Mouse (Mus musculus): Measurements from ENCODE around the gene Lsg1. TPM values are rescaled to one million over a fixed set of nuclear protein-coding genes. Genes with fewer than 3 reads are reported as not detected.
A peak's percentile ranks its signal among the peaks of the same experiment; 100 is the strongest.

The Lsg1 gene
- polyA plus RNA-seq, 1 experiment from 2014 or later: 86.2 TPM

- H3K4me3 ChIP-seq: peak overlapping the region; percentile 29
- peaks cover 37% of the 10 kb centered on the region for H3K36me3 ChIP-seq
- H3K4me1 ChIP-seq: peaks cover 13% of the 10 kb centered on the region
- DNase-seq (ENCODE audit: low spot score): no peak
- no peaks in the 10 kb centered on the region for H3K27me3 ChIP-seq (ENCODE audit: low read depth, poor library complexity, severe bottlenecking)
- 65% methylated on average over 20 of the region's 20 CpGs for WGBS
- peak overlapping the region; percentile 42; the same call in 1 of the 2 replicates for H3K27ac ChIP-seq (replicated peaks)
- no peaks in the 10 kb centered on the region for H3K9me3 ChIP-seq (replicated peaks)
Measured at GRCm38 (mm10) chr16:30540107-30541001, 47.0 kb downstream of the Lsg1 start.

GRCm38 (mm10) chr16:30539433-30539832 lies 48.0 kb downstream of the Lsg1 start:
- H3K27me3 ChIP-seq (ENCODE audit: low read depth, poor library complexity, severe bottlenecking): no peaks in the 10 kb centered on the region
- peaks cover 29% of the 10 kb centered on the region for H3K36me3 ChIP-seq
- 27% methylated on average over 10 of the region's 10 CpGs for WGBS
- DNase-seq (ENCODE audit: low spot score): peak; percentile 67
- H3K4me1 ChIP-seq: peaks cover 13% of the 10 kb centered on the region
- no peak overlapping the region for H3K4me3 ChIP-seq
- no peak overlapping the region for H3K27ac ChIP-seq (replicated peaks)
- H3K9me3 ChIP-seq (replicated peaks): no peaks in the 10 kb centered on the region

- no peak overlapping the region for H3K4me3 ChIP-seq
- no peak for DNase-seq (ENCODE audit: low spot score)
Measured at GRCm38 (mm10) chr16:30535075-30535474, 52.3 kb downstream of the Lsg1 start.

GRCm38 (mm10) chr16:30533592-30533991 lies 53.8 kb downstream of the Lsg1 start:
- 77% methylated on average over 4 of the region's 4 CpGs for WGBS
- Histone ChIP-seq H3K4me1 (peaks cover 5% of the 10 kb centered on the region; the same call in 1 of the 2 replicates), H3K9me3 (replicated peaks) (no peaks in the 10 kb centered on the region), H3K4me3 (no peak overlapping the region), H3K27me3 (ENCODE audit: low read depth, poor library complexity, severe bottlenecking) (no peaks in the 10 kb centered on the region), H3K27ac (replicated peaks) (no peak overlapping the region), H3K36me3 (peaks cover 15% of the 10 kb centered on the region)
- no peak for DNase-seq (ENCODE audit: low spot score)

More at GRCm38 (mm10) chr16:30535075-30535474, 52.3 kb downstream of the Lsg1 start:
- H3K4me1 ChIP-seq: peaks cover 11% of the 10 kb centered on the region
- H3K9me3 ChIP-seq (replicated peaks): no peaks in the 10 kb centered on the region
- no peaks in the 10 kb centered on the region for H3K27me3 ChIP-seq (ENCODE audit: low read depth, poor library complexity, severe bottlenecking)
- WGBS: 93% methylated on average over 1 of the region's 1 CpGs
- H3K36me3 ChIP-seq: no peaks in the 10 kb centered on the region; the same call in 1 of the 2 replicates
- no peak overlapping the region for H3K27ac ChIP-seq (replicated peaks)

GRCm38 (mm10) chr16:30532929-30533328 lies 54.5 kb downstream of the Lsg1 start:
- H3K27ac ChIP-seq (replicated peaks): no peak overlapping the region
- DNase-seq (ENCODE audit: low spot score): no peak
- peaks cover 20% of the 10 kb centered on the region for H3K36me3 ChIP-seq
- H3K4me1 ChIP-seq: peaks cover 5% of the 10 kb centered on the region; the same call in 1 of the 2 replicates
- WGBS: 63% methylated on average over 1 of the region's 1 CpGs
- no peaks in the 10 kb centered on the region for H3K9me3 ChIP-seq (replicated peaks)
- H3K27me3 ChIP-seq (ENCODE audit: low read depth, poor library complexity, severe bottlenecking): no peaks in the 10 kb centered on the region
- H3K4me3 ChIP-seq: no peak overlapping the region

- Histone ChIP-seq H3K9me3 (replicated peaks) (no peaks in the 10 kb centered on the region), H3K4me3 (no peak overlapping the region), H3K27ac (replicated peaks) (no peak overlapping the region), H3K36me3 (peaks cover 24% of the 10 kb centered on the region), H3K27me3 (ENCODE audit: low read depth, poor library complexity, severe bottlenecking) (no peaks in the 10 kb centered on the region), H3K4me1 (peaks cover 5% of the 10 kb centered on the region; the same call in 1 of the 2 replicates)
- WGBS: 29% methylated on average over 20 of the region's 20 CpGs
- DNase-seq (ENCODE audit: low spot score): peak; percentile 54
Measured at GRCm38 (mm10) chr16:30531761-30532406, 55.5 kb downstream of the Lsg1 start.

GRCm38 (mm10) chr16:30530815-30531214 lies 56.6 kb downstream of the Lsg1 start:
- no peaks in the 10 kb centered on the region for H3K27me3 ChIP-seq (ENCODE audit: low read depth, poor library complexity, severe bottlenecking)
- no peak for DNase-seq (ENCODE audit: low spot score)
- H3K36me3 ChIP-seq: peaks cover 28% of the 10 kb centered on the region
- H3K4me3 ChIP-seq: no peak overlapping the region
- WGBS: 42% methylated on average over 4 of the region's 4 CpGs
- no peak overlapping the region for H3K27ac ChIP-seq (replicated peaks)
- peaks cover 5% of the 10 kb centered on the region; the same call in 1 of the 2 replicates for H3K4me1 ChIP-seq
- H3K9me3 ChIP-seq (replicated peaks): no peaks in the 10 kb centered on the region

GRCm38 (mm10) chr16:30528386-30528785 lies 59.0 kb downstream of the Lsg1 start:
- no peaks in the 10 kb centered on the region for H3K27me3 ChIP-seq (ENCODE audit: low read depth, poor library complexity, severe bottlenecking)
- 91% methylated on average over 8 of the region's 8 CpGs for WGBS
- H3K36me3 ChIP-seq: peaks cover 48% of the 10 kb centered on the region

GRCm38 (mm10) chr16:30527889-30528288 lies 59.5 kb downstream of the Lsg1 start:
- no peak overlapping the region for H3K27ac ChIP-seq (replicated peaks)
- DNase-seq (ENCODE audit: low spot score): no peak
- no peaks in the 10 kb centered on the region for H3K9me3 ChIP-seq (replicated peaks)
- H3K27me3 ChIP-seq (ENCODE audit: low read depth, poor library complexity, severe bottlenecking): no peaks in the 10 kb centered on the region
- WGBS: 63% methylated on average over 2 of the region's 2 CpGs
- H3K36me3 ChIP-seq: peaks cover 52% of the 10 kb centered on the region
- H3K4me3 ChIP-seq: no peak overlapping the region
- H3K4me1 ChIP-seq: peaks cover 5% of the 10 kb centered on the region; the same call in 1 of the 2 replicates

More at GRCm38 (mm10) chr16:30528386-30528785, 59.0 kb downstream of the Lsg1 start:
- H3K4me1 ChIP-seq: peaks cover 5% of the 10 kb centered on the region; the same call in 1 of the 2 replicates
- no peak overlapping the region for H3K27ac ChIP-seq (replicated peaks)
- no peaks in the 10 kb centered on the region for H3K9me3 ChIP-seq (replicated peaks)
- DNase-seq (ENCODE audit: low spot score): no peak
- H3K4me3 ChIP-seq: no peak overlapping the region

- Histone ChIP-seq H3K4me1 (no peaks in the 10 kb centered on the region), H3K27ac (replicated peaks) (no peak overlapping the region), H3K4me3 (no peak overlapping the region), H3K36me3 (peaks cover 64% of the 10 kb centered on the region), H3K27me3 (ENCODE audit: low read depth, poor library complexity, severe bottlenecking) (no peaks in the 10 kb centered on the region), H3K9me3 (replicated peaks) (no peaks in the 10 kb centered on the region)
- DNase-seq (ENCODE audit: low spot score): no peak
- 90% methylated on average over 14 of the region's 14 CpGs for WGBS
Measured at GRCm38 (mm10) chr16:30525756-30526155, 61.6 kb downstream of the Lsg1 start.

GRCm38 (mm10) chr16:30524481-30524880 lies 62.9 kb downstream of the Lsg1 start:
- H3K36me3 ChIP-seq: peaks cover 59% of the 10 kb centered on the region
- H3K27me3 ChIP-seq (ENCODE audit: low read depth, poor library complexity, severe bottlenecking): no peaks in the 10 kb centered on the region
- H3K27ac ChIP-seq (replicated peaks): no peak overlapping the region
- no peaks in the 10 kb centered on the region for H3K4me1 ChIP-seq
- WGBS: 92% methylated on average over 6 of the region's 6 CpGs
- no peak for DNase-seq (ENCODE audit: low spot score)
- H3K9me3 ChIP-seq (replicated peaks): no peaks in the 10 kb centered on the region
- no peak overlapping the region for H3K4me3 ChIP-seq

GRCm38 (mm10) chr16:30522253-30522940 lies 65.0 kb downstream of the Lsg1 start:
- DNase-seq (ENCODE audit: low spot score): no peak

More at GRCm38 (mm10) chr16:30522253-30522940, 65.0 kb downstream of the Lsg1 start:
- WGBS: 63% methylated on average over 10 of the region's 10 CpGs
- Histone ChIP-seq H3K27ac (replicated peaks) (no peak overlapping the region), H3K9me3 (replicated peaks) (no peaks in the 10 kb centered on the region), H3K36me3 (peaks cover 41% of the 10 kb centered on the region), H3K27me3 (ENCODE audit: low read depth, poor library complexity, severe bottlenecking) (no peaks in the 10 kb centered on the region), H3K4me3 (no peak overlapping the region), H3K4me1 (no peaks in the 10 kb centered on the region)

Data from midbrain, embryonic 10.5 days (tissue).